Mouse (Mus musculus): Measurements from ENCODE around the gene Tmem132a.

The Tmem132a gene

GRCm38 (mm10) chr19:10878201-10878837 is 8.6 kb upstream of the Tmem132a start:
- no peak for DNase-seq (ENCODE audit: low read depth)

GRCm38 (mm10) chr19:10871328-10871961 is 1.7 kb upstream of the Tmem132a start:
- DNase-seq (ENCODE audit: low read depth) = no peak

- no peak for DNase-seq (ENCODE audit: low read depth)
These were observed 936 bp upstream of the Tmem132a start for GRCm38 (mm10) chr19:10870676-10871075.

- peak; percentile 15 for DNase-seq (ENCODE audit: low read depth)
These were observed 377 bp downstream of the Tmem132a start for GRCm38 (mm10) chr19:10869241-10869885.

- no peak for DNase-seq (ENCODE audit: low read depth)
These were observed 1.1 kb downstream of the Tmem132a start for GRCm38 (mm10) chr19:10868623-10869141.

- DNase-seq (ENCODE audit: low read depth) = no peak
These were observed 1.7 kb downstream of the Tmem132a start for GRCm38 (mm10) chr19:10867946-10868622.

GRCm38 (mm10) chr19:10866351-10866750 is 3.4 kb downstream of the Tmem132a start:
- DNase-seq (ENCODE audit: low read depth) = no peak

- no peak for DNase-seq (ENCODE audit: low read depth)
These were observed 9.7 kb downstream of the Tmem132a start for GRCm38 (mm10) chr19:10860072-10860497.

- DNase-seq (ENCODE audit: low read depth) = no peak
These were observed 13.2 kb downstream of the Tmem132a start for GRCm38 (mm10) chr19:10856520-10856919.

GRCm38 (mm10) chr19:10855422-10855821 is 14.3 kb downstream of the Tmem132a start:
- DNase-seq (ENCODE audit: low read depth) = no peak

GRCm38 (mm10) chr19:10847311-10848087 is 22.2 kb downstream of the Tmem132a start:
- DNase-seq (ENCODE audit: low read depth) = no peak

GRCm38 (mm10) chr19:10846150-10846549 is 23.6 kb downstream of the Tmem132a start:
- DNase-seq (ENCODE audit: low read depth) = no peak

- DNase-seq (ENCODE audit: low read depth) = no peak
These were observed 24.3 kb downstream of the Tmem132a start for GRCm38 (mm10) chr19:10845454-10845853.

- DNase-seq (ENCODE audit: low read depth) = no peak
These were observed 25.5 kb downstream of the Tmem132a start for GRCm38 (mm10) chr19:10844206-10844605.

- DNase-seq (ENCODE audit: low read depth) = peak; percentile 30
These were observed 26.8 kb downstream of the Tmem132a start for GRCm38 (mm10) chr19:10842914-10843313.

GRCm38 (mm10) chr19:10841721-10842626 is 27.8 kb downstream of the Tmem132a start:
- DNase-seq (ENCODE audit: low read depth) = peak; percentile 39

GRCm38 (mm10) chr19:10839010-10839892 is 30.5 kb downstream of the Tmem132a start, which contains the start of gene Slc15a3:
Slc15a3 (plus strand) TSS chr19:10839727.
- peak; percentile 43 for DNase-seq (ENCODE audit: low read depth)

GRCm38 (mm10) chr19:10835671-10836070 is 34.1 kb downstream of the Tmem132a start:
- DNase-seq (ENCODE audit: low read depth) = no peak

GRCm38 (mm10) chr19:10833611-10834010 is 36.1 kb downstream of the Tmem132a start:
- DNase-seq (ENCODE audit: low read depth) = no peak

Measured in naive thymus-derived CD4-positive, alpha-beta T cell, adult 2 months (primary cell).